8 mouse cellular contexts compared by ENCODE assay signal in genomic region chr7:78568411-78569254, GRCm38 (mm10).
DNase-seq lines count a peak whose midpoint lies in the region; ATAC-seq and TF ChIP-seq lines count a peak whose summit lies in the region.

No protein-coding gene starts in this region.

- H3K9ac ChIP-seq in midbrain, postnatal 0 days (replicated peaks; ENCODE audit: low read length, poor library complexity, severe bottlenecking): 0 out of 2 replicates have a peak overlapping the region, but pooled peaks have one; percentile 19
- peak overlapping the region; percentile 18; the same call in 1 of the 2 replicates for H3K9ac ChIP-seq in stomach, postnatal 0 days (ENCODE audit: low read length)

- TF ChIP-seq CTCF in midbrain, postnatal 0 days (IDR thresholded peaks at IDR 0.05): peak; percentile 92
- peak; percentile 90 for TF ChIP-seq CTCF in stomach, postnatal 0 days (IDR thresholded peaks at IDR 0.05; ENCODE audit: low read depth)

- H3K4me1 ChIP-seq in limb, embryonic 10.5 days: no peaks in the 10 kb centered on the region
- H3K4me1 ChIP-seq in midbrain, postnatal 0 days (ENCODE audit: insufficient read depth, low read length): peaks cover 9% of the 10 kb centered on the region; the same call in 1 of the 2 replicates
- H3K4me1 ChIP-seq in stomach, postnatal 0 days (replicated peaks; ENCODE audit: control insufficient read depth, insufficient read depth): no peaks in the 10 kb centered on the region

- no peak overlapping the region for H3K27ac ChIP-seq in limb, embryonic 10.5 days
- H3K27ac ChIP-seq in midbrain, postnatal 0 days (ENCODE audit: low read depth, low read length): no peak overlapping the region
- H3K27ac ChIP-seq in stomach, postnatal 0 days (replicated peaks): no peak overlapping the region

- 19% methylated on average over 16 of the region's 16 CpGs for WGBS in limb, embryonic 10.5 days
- 17% methylated on average over 16 of the region's 16 CpGs for WGBS in midbrain, postnatal 0 days
- 16% methylated on average over 16 of the region's 16 CpGs for WGBS in stomach, postnatal 0 days

- TF ChIP-seq EP300 in stomach, postnatal 0 days (optimal IDR thresholded peaks at IDR 0.05): no peak

- peak overlapping the region; percentile 30; the same call in 1 of the 2 replicates for H3K4me3 ChIP-seq in limb, embryonic 10.5 days
- H3K4me3 ChIP-seq in midbrain, postnatal 0 days (ENCODE audit: low read depth, low read length): no peak overlapping the region
- no peak overlapping the region for H3K4me3 ChIP-seq in stomach, postnatal 0 days (ENCODE audit: low read depth, low read length)

- H3K36me3 ChIP-seq in limb, embryonic 10.5 days: no peaks in the 10 kb centered on the region
- H3K36me3 ChIP-seq in midbrain, postnatal 0 days (ENCODE audit: insufficient read depth, low read length): no peaks in the 10 kb centered on the region
- no peaks in the 10 kb centered on the region for H3K36me3 ChIP-seq in stomach, postnatal 0 days (ENCODE audit: control insufficient read depth, insufficient read depth, low read length)

- DNase-seq in urinary bladder, adult 18-20 months (ENCODE audit: low spot score in 2 of 2): peak; percentile 36 to 50
- no peak for DNase-seq in urinary bladder, postnatal 10 days (ENCODE audit: low spot score)
- DNase-seq in cerebellum, postnatal 14 days: peak; percentile 90 to 92
- peak; percentile 55 for DNase-seq in gastrocnemius, postnatal 10 days
- DNase-seq in induced T-regulatory cell, adult 2 months (ENCODE audit: low read depth): peak; percentile 65
- DNase-seq in limb, embryonic 10.5 days (ENCODE audit: low spot score): peak; percentile 84
- peak; percentile 91 for DNase-seq in midbrain, postnatal 0 days (ENCODE audit: low spot score)
- DNase-seq in stomach, postnatal 0 days (ENCODE audit: low spot score): peak; percentile 67

- ATAC-seq in midbrain, postnatal 0 days (ENCODE audit: low FRiP score): peak; percentile 60; the same call in 1 of the 2 replicates
- ATAC-seq in stomach, postnatal 0 days (ENCODE audit: low FRiP score, low TSS enrichment): peak; percentile 42; the same call in 1 of the 2 replicates

- peaks cover 42% of the 10 kb centered on the region for H3K27me3 ChIP-seq in limb, embryonic 10.5 days (ENCODE audit: low read depth, poor library complexity, severe bottlenecking)
- no peaks in the 10 kb centered on the region for H3K27me3 ChIP-seq in midbrain, postnatal 0 days (ENCODE audit: insufficient read depth, low read length)
- H3K27me3 ChIP-seq in stomach, postnatal 0 days (ENCODE audit: control insufficient read depth, insufficient read depth, low read length): no peaks in the 10 kb centered on the region

- H3K4me2 ChIP-seq in midbrain, postnatal 0 days (ENCODE audit: low read depth, low read length, poor library complexity, severe bottlenecking): peak overlapping the region; percentile 37
- H3K4me2 ChIP-seq in stomach, postnatal 0 days (replicated peaks; ENCODE audit: low read depth): peak overlapping the region; percentile 40

- no peaks in the 10 kb centered on the region for H3K9me3 ChIP-seq in limb, embryonic 10.5 days (replicated peaks)
- H3K9me3 ChIP-seq in midbrain, postnatal 0 days (ENCODE audit: low read length): no peaks in the 10 kb centered on the region
- H3K9me3 ChIP-seq in stomach, postnatal 0 days (ENCODE audit: control insufficient read depth, low read length): no peaks in the 10 kb centered on the region
